Mouse (Mus musculus) small intestine, adult 10 weeks (tissue): Measurements from ENCODE around the gene Bclaf3. TPM values are rescaled to one million over a fixed set of nuclear protein-coding genes. Genes with fewer than 3 reads are reported as not detected.

Experiments used
- polyA plus RNA-seq: library from polyadenylated mRNA; stranded (reverse); fragments of 350-450 nt; fragmentation: Illumina TruSeq; extraction: RNeasy Lipid Tissue Mini Kit (QIAGEN cat#74804); gene quantifications from one replicate; pipeline ENCODE4 v1.2.3, GENCODE M21; 2014; ENCODE audit warnings: low replicate concordance

Bclaf3 gene
- polyA plus RNA-seq = 39.3 TPM

DNA sequence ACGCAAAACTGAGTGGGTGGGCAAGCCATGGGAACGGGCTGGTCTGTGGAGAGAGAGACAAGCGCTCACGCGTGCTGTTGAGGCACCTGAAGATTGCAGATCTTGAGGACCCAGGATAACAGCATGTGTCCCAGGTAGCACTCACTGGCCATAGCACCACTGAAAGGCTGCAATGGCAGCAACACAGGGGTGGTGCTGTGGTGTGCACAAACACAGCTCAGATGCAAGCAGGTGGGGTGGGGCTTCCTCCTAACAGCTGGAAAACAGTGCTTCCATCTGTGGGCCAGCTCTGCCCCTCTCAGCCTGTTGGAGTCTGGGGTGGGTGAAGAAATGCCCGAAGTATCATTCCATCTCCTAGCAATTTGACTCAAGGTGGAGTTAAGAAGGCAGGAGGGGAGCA, at the start of gene Bclaf3:
Gene Bclaf3 (plus strand): TSS at position 301 of the 400 bp plus-strand sequence.

DNA sequence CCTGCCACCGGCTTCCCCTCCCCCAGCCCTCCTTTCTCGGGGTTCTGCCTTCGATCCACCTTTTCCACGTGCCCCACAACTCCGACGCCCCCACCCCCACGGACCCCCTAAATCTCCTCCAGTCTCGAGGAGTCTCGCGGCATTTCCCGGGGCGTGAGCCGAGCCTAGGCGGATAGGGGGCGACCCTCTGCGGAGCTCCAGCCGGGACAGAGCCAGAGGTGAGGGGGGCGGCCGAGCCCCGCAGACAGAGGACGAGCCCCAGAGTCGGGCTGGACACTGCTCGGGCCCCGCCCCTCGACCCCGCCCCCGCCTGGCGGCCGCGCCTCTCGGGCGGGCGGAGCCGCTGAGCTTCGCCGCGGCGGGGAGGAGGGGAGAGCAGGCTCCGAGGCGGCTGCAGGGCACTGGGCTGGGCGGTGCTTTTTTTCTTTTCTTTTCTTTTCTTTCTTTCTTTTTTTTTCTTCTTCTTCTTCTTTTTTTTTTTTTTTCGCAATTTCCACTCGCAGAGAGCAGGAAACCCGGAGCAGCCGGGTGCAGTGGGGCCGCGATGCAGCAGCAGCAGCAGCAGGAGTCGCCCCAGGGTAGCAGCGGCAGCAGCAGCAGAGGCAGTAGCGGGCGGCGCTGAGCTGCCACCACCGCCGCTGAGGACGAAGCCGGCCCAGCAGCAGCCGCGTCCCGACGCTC, 100.6 kb downstream of the Bclaf3 start, which contains the start of gene Sh3kbp1:
Gene Sh3kbp1 (plus strand): TSS at position 366 of the 681 bp plus-strand sequence.

Other genes starting within 250 kb of the Bclaf3 start
- 67.6 TPM for gene Eif1ax, start 154.5 kb upstream of the Bclaf3 start, polyA plus RNA-seq
- gene Map7d2, start 112.1 kb upstream of the Bclaf3 start, polyA plus RNA-seq = 0.74 TPM
- 15.4 TPM for gene Sh3kbp1, start 100.6 kb downstream of the Bclaf3 start, polyA plus RNA-seq